Mouse (Mus musculus) layer of hippocampus, adult 9-10 months (tissue): Measurements from ENCODE around the gene Eno2.

Experiments
- DNase-seq: peaks from one replicate; pipeline ENCODE4 v3.0.0; 2022; ENCODE audit warnings: low spot score

Eno2 gene

DNA sequence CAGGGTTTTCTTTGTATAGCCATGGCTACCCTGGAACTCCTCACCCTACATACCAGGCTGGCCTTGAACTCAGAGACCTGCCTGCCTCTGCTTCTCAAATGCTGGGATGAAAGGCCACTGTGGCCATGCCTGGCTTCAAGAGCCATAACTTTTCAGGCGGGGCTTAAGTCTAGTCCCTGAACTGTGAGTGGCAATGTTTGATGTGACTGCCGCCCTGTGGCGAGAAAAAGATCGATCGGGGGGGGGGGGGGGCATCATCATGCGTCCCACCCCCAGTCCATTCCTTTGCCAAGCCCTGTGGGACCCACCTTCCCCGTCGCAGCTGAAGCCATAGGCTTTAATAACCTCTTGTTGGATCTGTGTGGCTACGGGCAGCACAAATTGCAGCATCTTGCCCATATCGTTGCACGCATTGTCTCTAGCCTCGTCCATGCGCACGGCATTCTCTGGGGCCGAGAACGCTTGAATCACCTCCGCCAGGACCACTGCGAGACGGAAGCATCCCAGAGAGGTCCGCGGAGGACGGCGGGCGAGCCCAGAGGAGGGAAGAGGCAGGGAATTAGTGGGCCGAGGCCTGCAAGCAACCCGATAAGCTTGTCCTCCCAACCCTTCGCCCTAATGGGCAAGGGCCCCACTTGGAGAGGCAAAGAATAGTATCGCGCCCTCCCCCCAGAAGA lies 29.1 kb downstream of the Eno2 start:
- no peak for DNase-seq

DNA sequence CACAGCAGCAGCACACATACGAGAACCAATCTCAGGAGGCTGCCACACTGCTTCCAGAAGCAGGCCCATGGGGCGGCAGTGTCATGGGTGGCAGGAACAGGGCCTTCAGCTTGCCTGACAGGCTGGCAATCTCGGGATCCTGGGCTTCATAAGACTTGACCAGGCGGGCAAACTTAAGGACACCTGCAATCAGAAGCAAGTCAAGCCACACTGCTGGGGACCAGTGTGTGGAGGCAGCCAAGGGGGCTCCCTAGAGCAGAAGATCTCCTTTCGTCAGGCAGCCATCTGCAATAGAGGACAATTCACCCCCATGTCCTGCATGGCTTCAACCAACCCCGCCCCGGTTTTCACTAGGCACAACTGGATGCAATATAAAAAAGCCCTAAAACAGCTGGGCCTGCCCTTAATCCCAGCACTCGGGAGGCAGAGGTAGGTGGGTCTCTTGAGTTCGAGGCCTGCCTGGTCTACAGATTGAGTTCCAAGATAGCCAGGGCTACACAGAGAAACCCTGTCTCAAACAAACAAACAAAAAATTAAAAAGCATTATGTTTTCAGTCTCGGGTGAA lies 30.2 kb downstream of the Eno2 start:
- no peak for DNase-seq

GRCm38 (mm10) chr6:124738511-124739023 lies 30.9 kb downstream of the Eno2 start, which contains the start of gene Ptpn6:
TSS of gene Ptpn6 (minus strand) at chr6:124738714.
- no peak for DNase-seq

GRCm38 (mm10) chr6:124737040-124737439 lies 32.4 kb downstream of the Eno2 start:
- DNase-seq = no peak

- DNase-seq = no peak
Observed at GRCm38 (mm10) chr6:124734417-124734816, 35.1 kb downstream of the Eno2 start.

- no peak for DNase-seq
Observed at GRCm38 (mm10) chr6:124732476-124733370, 36.8 kb downstream of the Eno2 start.

- DNase-seq = no peak
Observed at GRCm38 (mm10) chr6:124731038-124731437, 38.4 kb downstream of the Eno2 start.

GRCm38 (mm10) chr6:124729850-124730705 lies 39.4 kb downstream of the Eno2 start:
- no peak for DNase-seq

GRCm38 (mm10) chr6:124728621-124729020 lies 40.9 kb downstream of the Eno2 start:
- no peak for DNase-seq

DNA sequence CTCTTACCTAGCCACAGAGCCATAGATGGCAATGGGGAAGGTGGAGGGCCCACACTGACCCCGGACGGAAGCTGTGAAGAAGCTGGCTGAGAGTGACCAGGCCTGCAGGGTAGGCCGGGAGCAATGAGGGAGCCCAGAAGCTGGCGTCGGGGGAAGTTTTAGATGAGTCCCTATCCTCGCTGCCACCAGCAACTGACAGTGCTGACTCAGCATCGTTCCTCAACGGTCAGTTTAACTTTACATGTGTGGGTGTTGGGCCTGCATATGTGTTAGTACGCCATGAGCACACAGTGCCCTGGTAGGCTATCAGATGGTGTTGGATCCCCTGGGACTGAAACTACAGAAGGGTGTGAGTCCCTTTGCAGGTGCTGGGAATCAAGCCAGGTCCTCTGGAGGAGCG lies 45.0 kb downstream of the Eno2 start:
- no peak for DNase-seq

DNA sequence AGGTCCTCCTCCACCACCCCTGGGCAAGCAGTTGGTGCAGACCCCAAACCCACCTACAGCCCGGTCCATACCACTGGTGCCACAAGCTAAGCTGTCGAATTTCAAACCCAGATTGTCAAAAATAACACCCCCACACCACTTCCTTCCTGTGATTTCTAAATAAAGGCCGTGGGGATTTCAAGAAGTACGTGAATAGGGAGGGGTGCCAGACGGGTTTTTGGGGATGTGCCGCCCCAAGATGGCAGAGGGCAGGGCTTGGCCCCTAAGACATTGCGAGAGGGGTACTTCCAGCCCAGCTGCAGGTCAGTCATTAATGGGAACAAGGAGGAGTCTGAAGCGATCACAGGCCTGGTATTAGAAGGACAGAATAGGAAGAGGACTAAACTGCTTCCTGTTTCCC lies 45.9 kb downstream of the Eno2 start:
- no peak for DNase-seq

DNA sequence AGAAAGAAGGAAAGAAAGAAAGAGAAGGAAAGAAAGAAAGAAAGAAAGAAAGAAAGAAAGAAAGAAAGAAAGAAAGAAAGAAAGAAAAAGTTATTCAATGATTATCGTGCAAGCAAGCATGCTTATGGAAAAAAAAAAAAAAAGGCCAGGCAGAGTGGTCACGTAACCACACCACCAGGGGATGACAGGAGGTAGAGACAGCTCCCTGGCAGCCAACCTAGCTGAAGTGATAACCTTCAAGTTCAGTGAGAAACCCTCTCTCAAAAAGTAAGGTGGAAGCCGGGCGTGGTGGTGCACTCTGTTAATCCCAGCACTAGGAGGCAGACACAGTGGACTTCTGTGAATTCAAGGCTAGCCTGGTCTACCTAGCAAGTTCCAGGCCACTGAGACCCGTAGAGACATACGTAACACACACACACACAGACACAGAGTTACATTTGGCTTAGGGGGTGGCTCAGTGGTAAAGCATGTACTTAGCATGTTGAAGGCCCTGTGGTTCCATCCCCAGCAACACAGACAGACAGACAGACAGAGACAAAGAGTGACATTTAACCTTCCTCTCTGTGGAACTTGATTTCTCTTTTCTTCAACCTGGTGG lies 46.5 kb downstream of the Eno2 start:
- no peak for DNase-seq

- DNase-seq = no peak
Observed at GRCm38 (mm10) chr6:124720904-124721303, 48.6 kb downstream of the Eno2 start.

- no peak for DNase-seq
Observed at GRCm38 (mm10) chr6:124719354-124719978, 50.0 kb downstream of the Eno2 start.

GRCm38 (mm10) chr6:124718703-124719102 lies 50.8 kb downstream of the Eno2 start:
- no peak for DNase-seq

DNA sequence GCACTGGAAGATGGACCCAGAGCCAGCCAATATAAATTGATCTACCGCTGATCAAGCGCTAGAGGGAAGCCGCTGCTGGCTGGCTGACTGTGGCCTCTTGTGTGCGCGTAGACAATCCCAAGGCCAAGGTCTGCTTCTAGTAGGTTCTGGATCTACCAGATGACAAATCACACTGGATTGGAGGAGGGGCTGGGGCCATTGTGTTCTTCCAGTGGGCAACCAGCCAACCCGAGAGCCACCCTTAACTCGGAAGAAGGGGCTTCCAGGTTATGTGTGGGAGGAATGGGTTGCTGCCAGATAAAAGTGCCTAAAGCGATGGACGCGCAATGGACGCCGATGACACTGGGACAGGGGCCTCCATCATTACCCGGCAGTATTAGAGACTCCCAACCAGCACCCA lies 51.5 kb downstream of the Eno2 start:
- DNase-seq = no peak

- no peak for DNase-seq
Observed at GRCm38 (mm10) chr6:124716864-124717490, 52.5 kb downstream of the Eno2 start.

DNA sequence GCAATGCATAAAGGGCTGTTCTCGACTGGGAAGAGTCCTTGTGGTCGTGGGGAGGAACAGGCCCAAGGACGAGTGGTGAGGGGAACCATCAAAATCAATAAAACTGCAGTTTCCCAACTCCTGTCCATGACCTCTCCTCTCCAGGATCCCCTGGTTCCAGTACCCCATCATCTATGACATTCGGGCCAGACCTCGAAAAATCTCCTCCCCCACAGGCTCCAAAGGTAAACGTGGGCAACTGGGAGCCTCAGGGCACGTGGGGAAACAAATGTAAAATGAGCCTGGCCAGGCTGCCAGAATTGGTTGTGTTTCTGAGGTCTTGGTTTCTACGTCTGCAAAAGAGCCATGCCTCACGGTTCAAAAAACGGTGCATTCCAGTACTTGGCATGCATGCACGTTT lies 56.6 kb downstream of the Eno2 start:
- DNase-seq = no peak

GRCm38 (mm10) chr6:124711824-124712782 lies 57.4 kb downstream of the Eno2 start, which contains the start of the genes Emg1 and Phb2:
TSS of gene Emg1 (minus strand) at chr6:124712178.
TSS of gene Phb2 (plus strand) at chr6:124712336.
- DNase-seq = peak; percentile 92
